Mouse (Mus musculus) c-Kit-positive CD71-positive TER-119-positive erythroid progenitor cells, embryonic 14.5 days (primary cell): Measurements from ENCODE around the gene Dock8.

Source experiments
- DNase-seq: peaks from one replicate; pipeline ENCODE4 v3.0.0-alpha.2; 2013; ENCODE audit warnings: low spot score

The Dock8 gene

DNA sequence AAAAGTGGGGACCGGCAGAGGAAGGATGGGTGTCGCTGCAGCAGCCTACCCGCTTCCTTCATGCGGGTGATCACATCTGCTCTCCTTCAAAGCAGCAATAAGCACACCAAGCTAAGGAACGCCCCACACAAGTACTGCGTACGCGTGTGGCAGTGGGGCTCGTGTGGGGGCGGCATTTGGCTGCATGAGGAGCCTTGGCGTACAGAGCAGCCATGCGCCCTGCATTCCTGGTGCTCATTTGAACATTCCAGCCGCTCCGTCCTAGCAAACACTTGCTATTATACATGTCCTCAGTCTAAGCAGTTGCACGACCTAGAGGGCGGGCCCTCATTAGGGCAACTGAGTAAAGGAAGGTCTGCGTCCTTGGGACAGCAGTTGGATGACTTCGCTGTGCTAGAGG, 188.3 kb downstream of the Dock8 start:
- DNase-seq: no peak

- no peak for DNase-seq
Observed at GRCm38 (mm10) chr19:25193751-25194150, 194.4 kb downstream of the Dock8 start.

GRCm38 (mm10) chr19:25200081-25200860, 200.9 kb downstream of the Dock8 start:
- DNase-seq: no peak

GRCm38 (mm10) chr19:25203077-25203476, 203.7 kb downstream of the Dock8 start:
- no peak for DNase-seq

DNA sequence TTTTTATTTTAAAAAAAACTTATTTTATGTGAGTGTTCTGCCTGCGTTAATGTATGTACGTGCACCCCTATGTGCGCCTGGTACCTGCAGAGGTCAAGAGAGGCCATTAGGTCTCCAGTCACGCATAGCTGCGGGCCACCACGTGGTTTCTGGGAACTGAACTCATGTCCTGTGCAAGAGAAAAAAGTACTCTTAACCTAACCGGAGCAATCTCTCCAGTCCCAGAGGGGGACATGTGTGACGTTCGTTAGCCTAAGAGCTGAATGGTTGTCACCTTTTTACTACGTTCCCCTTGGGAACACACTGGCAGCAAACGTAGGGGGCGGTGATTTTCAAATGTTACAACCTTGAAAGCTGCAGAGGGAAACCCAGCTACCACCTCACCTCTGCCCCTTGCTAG, 207.6 kb downstream of the Dock8 start:
- DNase-seq: no peak

- no peak for DNase-seq
Observed at GRCm38 (mm10) chr19:25207731-25208361, 208.5 kb downstream of the Dock8 start.

DNA sequence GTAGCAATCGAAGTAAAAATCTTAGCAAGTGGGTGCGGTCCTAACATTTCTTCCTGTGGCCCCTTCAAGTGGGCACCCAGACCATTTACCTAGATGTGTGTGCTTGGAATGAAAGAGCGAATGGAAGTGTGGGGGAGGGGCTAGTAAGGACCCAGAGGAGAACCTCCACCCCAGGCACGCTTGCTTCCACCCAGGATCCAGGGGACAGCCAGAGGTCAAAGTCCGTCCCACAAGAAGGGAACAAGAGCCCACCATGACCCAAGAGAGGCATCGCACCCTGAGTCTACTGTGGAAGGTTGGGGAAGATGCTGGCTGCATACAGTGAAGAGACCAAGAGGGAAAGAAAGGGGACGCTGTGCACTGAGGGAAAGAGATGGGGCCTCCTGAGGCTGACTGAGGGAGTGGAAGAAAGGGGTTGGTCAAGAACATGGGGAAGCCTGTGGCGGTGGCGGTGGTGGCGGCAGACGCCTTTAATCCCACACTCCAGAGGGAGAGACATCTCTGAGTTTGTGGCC, 209.3 kb downstream of the Dock8 start:
- no peak for DNase-seq

- DNase-seq: no peak
Observed at GRCm38 (mm10) chr19:25220611-25221010, 221.3 kb downstream of the Dock8 start.

- DNase-seq: no peak
Observed at GRCm38 (mm10) chr19:25221964-25222640, 222.8 kb downstream of the Dock8 start.

- no peak for DNase-seq
Observed at GRCm38 (mm10) chr19:25230058-25230974, 231.0 kb downstream of the Dock8 start.

GRCm38 (mm10) chr19:25230975-25231334, 231.6 kb downstream of the Dock8 start:
- no peak for DNase-seq

GRCm38 (mm10) chr19:25232032-25232431, 232.7 kb downstream of the Dock8 start:
- no peak for DNase-seq

DNA sequence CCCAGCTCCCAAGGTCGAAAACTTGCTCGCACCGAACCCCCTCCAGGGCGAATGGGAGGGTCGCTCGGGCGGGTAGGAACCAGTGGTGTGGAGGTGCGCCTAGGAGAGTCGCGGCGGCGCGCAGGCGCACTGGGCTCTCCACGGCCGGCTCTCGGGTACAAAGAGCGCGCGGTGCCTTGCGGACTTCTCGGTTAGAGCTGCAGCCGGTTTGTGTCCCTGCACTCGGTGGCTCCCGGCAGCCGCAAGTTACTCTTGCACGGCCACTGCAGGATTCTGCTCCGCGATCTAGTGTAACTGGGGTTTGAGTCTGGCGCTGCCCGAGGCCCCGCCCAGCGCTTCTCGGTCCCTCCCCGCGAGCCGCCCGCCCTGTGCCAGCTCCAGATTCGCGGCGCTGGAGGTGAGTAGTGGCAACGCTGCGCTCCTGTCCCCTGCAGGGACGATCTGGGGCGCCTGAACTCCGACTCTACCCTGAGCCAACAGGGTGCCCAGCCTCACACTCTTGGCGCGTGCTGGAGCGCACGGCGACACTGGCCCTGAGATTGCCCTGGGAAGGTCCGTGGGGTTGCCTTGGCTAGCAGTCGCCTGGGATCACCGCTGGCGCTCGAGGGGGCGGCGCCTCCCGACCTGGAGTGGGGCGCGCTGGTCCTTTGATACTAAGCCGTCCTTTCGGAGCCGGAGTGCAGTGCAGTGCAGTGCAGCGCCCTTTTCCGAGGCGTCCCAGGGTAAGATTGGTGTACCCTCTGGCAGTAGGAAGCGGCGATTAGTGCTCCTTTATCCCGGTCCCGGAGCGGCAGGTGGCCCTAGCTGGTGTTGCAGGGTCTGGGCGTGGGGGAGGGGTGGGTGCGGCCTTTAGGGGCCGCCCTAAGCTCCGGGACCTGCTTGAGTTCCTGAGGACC, 237.5 kb downstream of the Dock8 start, which contains the start of gene Kank1:
Gene Kank1 (plus strand): TSS at position 380 of the 896 bp plus-strand sequence.
- no peak for DNase-seq

DNA sequence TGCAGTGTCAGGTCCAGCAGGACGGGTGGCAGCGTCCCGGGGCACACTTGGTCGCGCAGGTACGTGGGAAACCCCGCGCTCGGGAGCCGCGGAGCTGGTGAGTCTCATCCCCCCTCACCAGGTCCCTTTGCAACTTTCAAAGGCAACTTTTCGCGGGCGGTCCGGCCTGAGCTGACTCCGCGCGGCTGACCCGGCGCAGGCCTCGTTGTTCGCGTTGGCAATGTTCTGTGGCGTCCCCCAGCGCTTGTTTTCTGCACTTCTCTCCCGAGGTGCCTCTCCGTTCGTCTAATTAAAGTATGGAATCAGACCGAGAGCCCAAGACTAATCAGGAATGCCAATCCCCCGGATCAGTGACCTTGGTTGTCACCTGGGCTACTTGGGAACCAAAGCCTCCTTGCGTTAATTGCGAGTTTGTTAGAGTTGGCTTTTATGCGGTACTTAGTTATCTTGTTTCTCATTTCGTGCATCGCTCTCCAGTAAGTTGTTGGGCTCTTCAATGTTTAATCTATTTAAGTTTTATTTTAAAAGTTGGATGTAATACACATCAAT, 238.2 kb downstream of the Dock8 start:
- DNase-seq: no peak

GRCm38 (mm10) chr19:25238121-25238520, 238.8 kb downstream of the Dock8 start:
- DNase-seq: no peak

DNA sequence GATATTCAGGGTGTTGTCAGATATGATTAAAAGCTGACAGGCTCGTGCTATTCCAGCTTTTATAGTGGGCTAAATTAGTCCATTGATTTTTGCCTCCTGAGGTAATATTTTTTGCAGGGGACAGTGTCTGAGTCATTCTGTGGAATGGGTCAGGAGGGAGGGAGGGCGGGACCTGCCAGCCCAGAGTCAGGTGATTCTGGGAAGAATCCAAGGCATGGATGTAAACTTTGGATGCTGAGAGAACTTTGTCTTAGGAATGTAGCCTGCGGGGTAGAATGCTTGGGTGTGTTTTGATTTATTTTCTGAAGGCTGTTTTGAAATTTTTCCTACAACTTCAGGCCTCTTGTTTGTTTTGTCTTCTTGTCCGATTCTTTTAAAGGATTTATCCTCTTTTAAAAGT, 244.2 kb downstream of the Dock8 start:
- no peak for DNase-seq

GRCm38 (mm10) chr19:25246062-25246461, 246.7 kb downstream of the Dock8 start:
- no peak for DNase-seq

GRCm38 (mm10) chr19:25247858-25248552, 248.7 kb downstream of the Dock8 start:
- no peak for DNase-seq

GRCm38 (mm10) chr19:25249230-25249629, 249.9 kb downstream of the Dock8 start:
- DNase-seq: no peak
